Mouse (Mus musculus) kidney, adult 9 months (tissue): ENCODE measurements around the gene Anxa4.
A peak's percentile ranks its signal among the peaks of the same experiment; 100 is the strongest.

Experiments used
- DNase-seq: peaks from one replicate; pipeline ENCODE4 v3.0.0; 2022

Gene Anxa4

GRCm38 (mm10) chr6:86800467-86800866 is 7.1 kb upstream of the Anxa4 start:
- no peak for DNase-seq

DNA sequence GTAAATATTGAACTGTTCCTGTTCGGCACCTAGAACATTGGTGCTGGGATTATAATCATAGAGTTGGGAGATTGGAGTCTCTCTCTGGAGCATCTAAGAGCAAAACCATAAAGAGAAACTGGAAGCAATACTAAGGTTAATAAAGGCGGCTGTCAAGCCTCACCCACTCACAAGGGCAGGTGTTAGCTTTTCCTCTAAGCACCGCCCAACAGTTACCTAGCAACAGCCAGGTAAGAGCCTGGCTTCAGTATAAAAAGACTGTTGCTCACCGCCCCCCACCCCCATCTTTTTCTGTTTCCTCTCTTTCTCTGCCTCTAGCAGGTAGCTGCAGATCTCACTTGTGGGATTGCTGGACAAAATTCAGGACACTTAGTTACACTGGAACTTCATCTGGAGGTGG is 4.1 kb upstream of the Anxa4 start:
- no peak for DNase-seq

DNA sequence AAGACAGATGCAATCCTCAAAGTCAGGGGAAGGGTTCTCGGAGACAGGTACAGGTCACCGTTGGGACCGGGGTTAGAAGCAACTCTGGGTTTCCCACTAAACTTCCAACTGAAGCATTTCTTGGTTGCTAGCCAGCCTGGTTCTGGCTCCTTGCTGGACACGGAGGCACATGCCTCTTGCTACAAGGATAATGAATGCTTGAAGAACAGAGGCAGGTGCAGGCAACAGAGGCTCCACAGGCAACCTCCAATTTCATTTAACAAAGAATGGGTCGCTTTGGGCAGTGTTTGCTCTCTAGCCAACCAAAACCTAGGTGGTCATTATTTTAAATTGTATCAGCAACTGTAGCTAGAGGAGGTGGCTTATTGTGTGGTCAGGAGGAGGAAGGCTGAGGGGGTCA is 573 bp upstream of the Anxa4 start:
- peak; percentile 41 for DNase-seq

- DNase-seq = no peak
Measured at GRCm38 (mm10) chr6:86790351-86790943, 2.9 kb downstream of the Anxa4 start.

- no peak for DNase-seq
Measured at GRCm38 (mm10) chr6:86788242-86788641, 5.1 kb downstream of the Anxa4 start.

DNA sequence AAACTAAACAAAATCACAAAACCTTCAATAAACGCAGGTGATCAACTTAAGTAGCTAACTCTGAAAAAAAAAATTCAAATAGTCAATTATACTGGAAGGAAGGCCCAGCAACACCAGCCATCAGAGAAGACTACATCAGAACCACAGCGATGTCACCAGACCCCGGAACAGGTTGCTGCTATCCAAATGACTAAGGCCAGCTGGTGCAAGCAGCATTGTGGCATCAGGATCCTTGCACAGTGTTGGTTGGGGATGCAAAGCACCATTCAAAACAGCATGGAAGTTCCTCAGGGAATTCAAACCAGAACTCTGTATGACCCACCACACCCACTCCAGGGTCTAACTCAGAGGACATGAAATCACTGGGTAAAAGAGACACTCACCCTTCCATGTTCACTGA is 6.8 kb downstream of the Anxa4 start:
- DNase-seq = no peak

- no peak for DNase-seq
Measured at GRCm38 (mm10) chr6:86784739-86785138, 8.6 kb downstream of the Anxa4 start.

- DNase-seq = peak; percentile 52
Measured at GRCm38 (mm10) chr6:86782342-86782741, 11.0 kb downstream of the Anxa4 start.

- DNase-seq = no peak
Measured at GRCm38 (mm10) chr6:86781361-86781957, 11.9 kb downstream of the Anxa4 start.

GRCm38 (mm10) chr6:86778910-86779594 is 14.3 kb downstream of the Anxa4 start:
- DNase-seq = no peak

DNA sequence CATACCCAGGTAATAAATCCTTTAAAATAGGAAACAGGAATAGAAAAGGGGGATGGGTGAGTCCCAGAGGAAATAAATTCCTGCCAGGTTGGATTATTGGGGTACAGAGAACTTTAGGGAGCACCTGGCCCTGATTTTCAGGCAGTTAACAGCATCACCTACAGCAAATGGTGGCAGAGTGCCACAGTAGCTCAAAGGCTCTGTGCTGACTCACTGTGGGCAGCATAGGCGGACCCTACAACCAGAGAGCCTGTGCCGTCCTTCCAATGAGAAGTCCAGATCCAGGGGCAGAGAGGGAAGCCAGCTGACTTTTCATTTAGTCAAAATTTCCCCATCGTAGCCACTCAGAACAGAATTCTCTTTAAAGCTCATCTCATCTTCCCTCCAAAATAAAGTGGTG is 16.2 kb downstream of the Anxa4 start:
- DNase-seq = no peak

- no peak for DNase-seq
Measured at GRCm38 (mm10) chr6:86776706-86777071, 16.7 kb downstream of the Anxa4 start.

GRCm38 (mm10) chr6:86776001-86776705 is 17.2 kb downstream of the Anxa4 start:
- DNase-seq = no peak

GRCm38 (mm10) chr6:86774937-86775336 is 18.4 kb downstream of the Anxa4 start:
- no peak for DNase-seq

- no peak for DNase-seq
Measured at GRCm38 (mm10) chr6:86773830-86774229, 19.6 kb downstream of the Anxa4 start.

- DNase-seq = no peak
Measured at GRCm38 (mm10) chr6:86772631-86773030, 20.8 kb downstream of the Anxa4 start.

DNA sequence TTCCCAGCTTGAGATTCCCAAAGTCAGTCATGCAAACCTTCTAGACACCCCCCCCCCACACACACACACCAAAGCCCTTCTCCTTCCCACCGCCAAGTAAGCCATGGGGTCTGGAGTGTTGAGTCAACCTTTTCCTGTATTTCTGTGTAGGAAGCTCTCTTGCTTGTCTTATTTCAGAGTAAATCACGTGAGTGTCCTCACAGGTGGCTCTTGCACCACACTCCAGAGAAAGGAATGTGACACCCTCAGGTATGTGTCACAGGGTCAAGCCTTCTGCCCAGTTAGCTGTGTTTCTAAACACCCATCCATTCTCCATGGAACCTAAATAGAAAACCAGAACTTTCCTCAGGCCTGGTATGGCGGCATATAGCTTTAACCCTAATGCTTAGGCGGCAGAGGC is 24.4 kb downstream of the Anxa4 start:
- DNase-seq = no peak

DNA sequence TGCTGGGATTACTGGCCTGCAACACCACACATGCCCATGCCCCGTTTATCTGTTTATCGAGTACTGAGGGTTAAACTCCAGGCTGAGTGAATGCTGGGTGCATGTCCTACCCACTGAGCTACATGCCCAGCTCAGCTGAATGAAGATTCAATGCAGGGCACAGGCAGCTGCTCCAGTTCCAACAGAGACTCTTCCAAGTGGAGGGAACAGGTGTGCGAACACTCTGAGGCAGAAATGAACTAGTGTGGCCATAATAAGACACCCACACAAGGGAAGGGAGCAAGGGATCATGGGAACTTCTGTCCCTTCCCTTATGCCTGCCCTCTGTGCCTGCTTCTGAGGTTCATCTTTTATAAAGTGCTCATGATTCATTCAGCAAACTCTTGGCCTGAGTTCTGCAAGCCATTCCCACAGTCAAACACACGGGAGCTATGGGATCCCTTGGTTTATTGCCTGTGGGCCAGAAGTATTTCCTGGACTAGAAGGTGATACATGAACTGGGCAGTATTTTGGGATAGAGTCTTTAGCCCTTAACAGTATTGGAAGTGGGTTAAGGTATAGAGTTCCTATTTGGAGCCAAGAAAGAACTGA is 25.1 kb downstream of the Anxa4 start:
- no peak for DNase-seq

DNA sequence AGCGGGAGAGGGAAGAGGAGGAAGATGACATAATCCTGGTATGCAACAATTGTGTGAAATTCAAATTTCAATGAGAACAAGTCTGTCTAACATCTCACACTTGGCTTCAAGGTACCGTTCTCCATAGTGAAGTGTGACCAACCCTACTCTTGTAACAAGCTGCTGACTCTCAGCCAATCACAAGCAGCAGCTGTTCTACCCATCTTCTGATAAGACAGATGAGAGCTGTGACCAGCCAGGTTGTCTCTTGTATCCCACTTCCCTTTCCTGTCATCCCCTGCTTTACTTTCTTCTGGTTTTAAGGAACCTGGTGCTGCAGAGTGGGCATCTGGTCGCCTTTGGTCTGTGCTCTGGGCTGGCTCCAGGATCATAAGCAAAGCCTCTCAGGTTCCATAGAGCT is 25.9 kb downstream of the Anxa4 start:
- DNase-seq = no peak

DNA sequence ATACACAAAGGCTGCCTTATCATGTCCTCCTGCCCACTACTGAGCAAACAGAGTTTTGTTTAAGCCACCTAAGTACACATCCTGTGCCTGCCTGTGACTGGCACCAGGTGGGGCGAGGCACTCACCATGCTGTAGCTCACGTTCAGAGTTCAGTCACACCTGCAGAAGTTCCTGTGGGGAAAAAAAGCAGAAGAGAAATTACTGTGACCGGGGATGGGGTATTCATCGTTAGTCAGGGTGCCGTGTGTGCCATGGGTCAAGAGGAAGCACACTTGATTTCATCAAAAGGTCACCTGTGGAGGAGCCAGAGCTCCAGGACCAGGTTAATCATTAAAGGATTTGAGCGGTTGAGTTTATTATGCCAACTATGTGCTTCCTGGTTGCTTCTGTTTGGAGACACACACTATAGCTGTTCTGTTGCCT is 27.7 kb downstream of the Anxa4 start:
- peak; percentile 90 for DNase-seq

DNA sequence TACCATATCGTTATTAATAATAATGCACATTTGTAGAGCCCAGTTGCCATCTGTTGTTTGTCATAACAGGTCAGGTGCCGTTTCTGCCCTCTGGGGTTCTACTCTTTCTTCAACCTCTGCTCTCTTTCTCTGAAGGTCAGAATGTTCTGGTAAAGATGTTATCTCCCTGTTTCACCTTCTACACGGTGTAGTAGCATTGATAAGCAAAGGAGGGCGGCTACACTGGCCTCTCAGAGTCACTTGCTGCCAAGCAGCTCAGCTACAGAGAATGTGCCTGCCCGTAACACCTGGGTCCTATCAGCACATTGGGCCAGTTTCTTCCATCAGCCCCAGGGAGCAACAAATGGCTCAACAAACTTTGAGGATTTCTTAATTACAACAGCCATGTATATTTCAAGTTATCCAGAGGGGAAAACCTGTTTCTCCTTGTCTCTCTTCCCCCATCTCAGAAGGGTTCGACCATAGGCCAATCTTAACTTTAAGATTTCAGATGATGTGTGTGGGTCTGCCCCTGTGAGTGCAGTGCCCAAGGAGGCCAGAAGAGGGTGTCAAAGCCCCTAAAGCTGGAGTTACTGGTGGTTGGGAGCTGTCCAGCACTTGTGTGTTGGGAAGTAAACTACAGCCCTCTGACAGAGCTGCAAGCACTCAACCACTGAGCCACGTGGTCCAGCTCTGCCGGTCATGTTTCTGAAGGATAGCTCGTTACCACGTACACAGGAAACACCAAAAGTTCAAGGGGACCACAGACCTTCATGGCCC is 39.1 kb downstream of the Anxa4 start:
- peak; percentile 39 for DNase-seq

DNA sequence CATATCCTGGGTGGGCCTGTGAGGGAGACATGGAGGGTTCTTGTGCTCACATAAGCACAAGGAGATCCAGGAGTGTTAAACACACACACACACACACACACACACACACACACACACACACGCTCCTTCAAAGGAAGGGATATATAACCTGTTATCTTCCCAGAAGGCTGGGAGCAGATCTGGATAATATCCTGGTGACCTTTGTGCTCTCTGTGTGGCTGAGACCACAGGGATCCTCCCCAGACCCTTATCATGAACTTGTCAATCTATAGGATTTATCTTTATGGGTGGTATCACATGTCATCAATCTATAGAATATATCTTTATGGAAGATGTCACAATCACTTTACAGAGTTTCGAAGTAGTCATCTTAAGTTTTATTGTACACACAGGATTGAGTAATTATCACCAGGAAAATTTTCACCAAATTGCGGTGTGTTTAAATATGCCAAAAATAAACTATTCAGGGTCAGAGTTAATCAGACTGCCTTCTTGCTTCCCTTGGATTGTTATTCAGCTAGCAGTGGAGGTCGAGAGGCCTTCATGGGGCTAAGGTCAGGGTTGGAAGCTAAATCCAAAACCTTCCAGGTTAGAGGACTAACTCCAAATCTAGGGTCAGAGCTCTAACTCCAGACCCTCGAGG is 40.4 kb downstream of the Anxa4 start:
- no peak for DNase-seq
